Mouse (Mus musculus) spleen, adult 12 weeks (tissue): Measurements from ENCODE around the gene Nisch.

Experiments
- DNase-seq: peaks from one replicate; pipeline ENCODE4 v3.0.0; 2022; ENCODE audit warnings: low spot score

The Nisch gene

GRCm38 (mm10) chr14:31216846-31217245 is at the start of gene Nisch:
Gene Nisch (minus strand): TSS chr14:31216946.
- no peak for DNase-seq

- no peak for DNase-seq
Measured at GRCm38 (mm10) chr14:31260932-31261331, 44.2 kb upstream of the Nisch start.

DNA sequence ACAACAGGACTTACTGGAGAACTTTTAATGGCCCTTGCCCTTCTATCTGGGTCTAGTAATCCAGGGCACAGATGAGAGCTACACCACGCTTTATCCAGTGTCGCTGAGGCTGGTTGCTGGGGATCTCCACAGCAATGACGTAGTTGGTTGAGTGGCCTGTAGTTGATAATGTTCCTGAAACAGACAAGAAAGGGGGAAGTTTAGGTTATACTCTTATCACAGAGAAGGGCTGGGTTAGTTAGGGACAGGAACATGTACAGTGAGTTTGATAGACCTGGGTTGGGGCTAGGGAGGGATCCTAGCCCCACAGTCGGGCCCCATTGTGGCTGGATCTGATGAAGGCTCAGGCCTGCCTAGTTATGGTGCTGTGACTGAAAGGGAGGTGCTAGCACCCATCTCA is 43.6 kb upstream of the Nisch start:
- DNase-seq = no peak

- no peak for DNase-seq
Measured at GRCm38 (mm10) chr14:31258476-31259050, 41.8 kb upstream of the Nisch start.

DNA sequence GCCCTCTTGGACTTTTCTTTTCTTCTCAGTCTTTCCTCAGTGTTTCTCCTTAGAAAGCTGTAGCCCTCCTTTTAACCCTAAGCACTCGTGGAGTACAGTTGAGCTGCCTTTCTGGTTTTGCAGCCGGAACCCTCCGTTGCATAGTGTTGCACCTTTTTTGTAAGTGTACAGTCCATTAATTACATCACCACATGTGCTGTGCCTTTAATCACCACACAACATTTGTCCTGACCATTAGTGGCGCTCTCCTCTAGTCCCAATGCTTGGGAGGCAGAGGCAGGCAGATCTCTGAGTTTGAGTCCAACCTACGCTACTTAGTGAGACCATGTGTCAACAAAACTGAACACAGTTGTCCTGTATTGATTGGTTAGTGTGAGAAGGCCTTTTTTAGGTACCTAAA is 35.3 kb upstream of the Nisch start:
- no peak for DNase-seq

DNA sequence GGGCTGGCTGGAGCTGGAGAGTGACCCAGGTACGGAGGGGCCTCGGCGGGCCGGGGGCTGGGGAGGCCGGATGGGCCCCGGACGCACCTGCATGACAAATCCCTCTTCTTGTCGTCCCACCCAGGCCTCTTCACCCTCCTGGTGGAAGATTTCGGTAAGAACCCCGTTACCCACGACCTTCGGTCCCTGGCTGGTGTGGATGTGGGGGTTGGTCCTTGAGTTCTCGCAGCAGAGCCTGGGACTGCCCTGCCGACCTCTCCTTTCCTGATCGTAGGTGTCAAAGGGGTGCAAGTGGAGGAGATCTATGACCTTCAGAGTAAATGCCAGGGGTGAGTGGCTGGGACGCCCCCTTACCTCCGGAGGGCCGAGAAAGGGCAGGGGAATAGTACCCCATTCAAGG is 34.9 kb upstream of the Nisch start:
- DNase-seq = no peak

GRCm38 (mm10) chr14:31251084-31251604 is 34.4 kb upstream of the Nisch start, which contains the start of the genes Phf7 and Bap1:
Gene Phf7 (minus strand): TSS chr14:31251317.
Gene Bap1 (plus strand): TSS chr14:31251450.
- peak; percentile 98 for DNase-seq

DNA sequence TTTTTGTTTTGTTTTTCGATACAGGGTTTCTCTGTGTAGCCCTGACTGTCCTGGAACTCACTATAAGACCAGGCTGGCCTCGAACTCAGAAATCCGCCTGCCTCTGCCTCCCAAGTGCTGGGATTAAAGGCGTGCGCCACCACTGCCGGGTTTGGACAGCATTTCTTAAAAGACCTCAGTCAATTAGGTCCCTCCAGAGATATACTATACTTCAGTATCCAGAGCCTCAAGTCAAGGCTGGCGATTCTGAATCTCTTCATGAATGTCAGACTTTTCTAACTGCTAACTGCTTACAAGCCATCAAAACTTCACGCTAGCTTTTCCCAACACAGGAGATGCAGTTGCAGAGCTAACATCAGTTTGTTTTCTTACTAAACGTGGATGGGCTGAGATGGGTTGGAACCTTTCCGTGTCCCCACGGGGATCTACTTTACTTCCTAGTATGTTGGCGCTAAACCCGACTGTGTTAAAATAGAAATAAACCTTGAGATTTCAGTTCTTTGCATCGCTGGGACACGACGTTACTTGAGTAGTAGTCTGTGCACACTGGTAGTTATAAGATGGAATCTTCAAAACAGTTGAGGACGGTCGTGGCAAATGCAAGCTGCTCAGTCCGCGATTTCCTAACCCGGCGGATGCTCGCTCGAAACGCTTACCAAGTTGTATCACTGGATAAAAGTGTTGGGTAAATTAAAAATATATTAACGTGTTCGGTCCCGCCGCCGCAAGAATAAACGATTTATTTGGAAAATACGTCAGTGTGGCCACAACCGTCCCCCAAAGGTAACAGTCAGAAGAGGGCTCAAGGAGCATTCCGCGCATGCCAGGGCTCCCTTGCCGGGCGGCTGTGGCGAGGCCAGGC is 33.7 kb upstream of the Nisch start:
- DNase-seq = no peak

GRCm38 (mm10) chr14:31248396-31248795 is 31.6 kb upstream of the Nisch start:
- DNase-seq = no peak

DNA sequence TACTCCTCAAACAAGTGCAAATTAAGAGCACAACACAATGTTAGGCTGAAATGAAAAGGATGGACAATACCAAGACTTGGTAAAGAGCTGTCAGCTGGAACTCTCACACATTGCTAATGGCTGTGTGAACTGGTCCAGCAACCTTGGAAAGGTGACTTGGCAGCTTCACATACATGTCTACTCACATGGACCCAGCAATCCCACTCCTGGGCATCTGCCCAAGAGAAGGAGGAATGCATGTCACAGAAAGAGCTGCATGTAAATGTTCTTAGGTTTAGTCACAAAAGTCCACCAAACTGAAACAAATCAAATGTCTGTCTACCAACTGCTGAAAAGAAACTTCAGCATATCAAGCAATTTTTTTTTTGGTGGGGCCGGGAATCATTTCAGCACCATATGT is 29.2 kb upstream of the Nisch start:
- no peak for DNase-seq

DNA sequence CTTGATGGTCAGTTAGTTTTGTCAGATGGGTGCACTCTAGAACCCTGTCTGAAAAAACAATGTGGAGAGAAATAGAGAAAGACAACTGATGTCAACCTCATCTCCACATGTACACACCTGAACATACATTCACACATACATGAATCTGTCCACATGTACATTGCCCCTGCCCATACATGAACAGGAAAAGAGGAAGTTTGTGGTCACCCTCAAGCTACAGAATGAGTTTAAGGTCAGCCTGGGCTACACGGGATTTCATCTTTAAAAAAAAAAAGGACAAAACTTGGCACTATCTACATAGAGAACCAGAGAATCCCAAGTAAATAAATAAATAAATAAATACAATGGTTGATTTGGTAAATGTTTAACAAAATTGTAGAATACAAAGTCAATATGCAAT is 28.0 kb upstream of the Nisch start:
- DNase-seq = no peak

DNA sequence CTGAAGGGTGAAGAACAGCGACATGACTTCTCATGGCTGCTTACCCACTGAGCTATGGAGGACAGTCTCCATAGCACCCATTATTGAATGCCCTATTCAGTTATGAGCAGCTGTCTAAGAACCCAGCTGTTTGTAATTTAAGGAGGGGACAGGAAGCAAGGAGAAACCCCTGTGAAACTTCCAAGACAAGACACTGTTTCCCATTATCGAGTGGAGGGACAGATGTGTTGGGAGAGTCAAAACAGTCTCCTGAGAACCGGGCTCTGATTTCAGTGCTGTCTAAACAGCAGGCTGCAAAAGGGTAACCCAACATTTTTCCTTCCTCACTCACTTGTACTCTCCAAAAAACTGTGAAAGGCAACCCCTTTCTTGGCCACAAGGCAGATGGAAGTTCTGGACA is 23.8 kb upstream of the Nisch start:
- no peak for DNase-seq

DNA sequence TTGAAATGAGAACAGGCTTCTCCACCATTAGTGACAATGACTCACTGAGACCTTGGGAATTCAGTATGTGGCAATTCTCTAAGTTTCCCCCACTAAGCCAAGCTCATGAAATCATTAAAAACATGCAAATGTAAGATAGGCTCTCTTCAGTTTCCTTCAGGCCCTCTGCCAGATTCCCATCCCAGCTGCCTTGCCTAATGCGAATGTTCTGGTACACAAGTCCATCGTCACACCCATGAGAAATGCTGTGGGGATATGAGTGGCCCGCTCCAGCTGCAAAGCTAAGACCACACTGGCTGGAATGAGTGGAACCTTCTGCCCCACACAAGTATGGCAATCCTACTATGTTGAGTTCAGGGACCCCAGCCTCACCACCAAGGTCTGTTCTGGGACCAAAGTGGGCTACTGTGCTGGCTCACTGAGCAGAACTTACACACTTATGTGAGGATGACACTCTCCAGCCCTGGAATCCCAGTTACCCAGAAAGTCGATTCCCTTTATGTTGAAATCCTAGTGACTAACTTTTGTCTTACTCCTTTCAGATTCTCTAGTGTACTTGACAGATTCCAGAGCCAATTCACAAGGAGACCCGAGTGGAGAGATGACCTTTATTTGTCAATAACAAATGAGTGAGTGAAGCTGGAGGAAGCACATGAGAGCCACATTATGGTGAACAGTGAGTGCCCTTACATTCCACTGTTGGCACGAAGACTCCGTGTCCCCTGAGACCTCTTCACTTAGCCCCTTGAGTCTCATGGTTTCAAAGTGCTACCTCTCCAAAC is 20.5 kb upstream of the Nisch start:
- DNase-seq = no peak

GRCm38 (mm10) chr14:31233996-31234591 is 17.3 kb upstream of the Nisch start:
- peak; percentile 50 for DNase-seq

GRCm38 (mm10) chr14:31233070-31233995 is 16.6 kb upstream of the Nisch start:
- no peak for DNase-seq

DNA sequence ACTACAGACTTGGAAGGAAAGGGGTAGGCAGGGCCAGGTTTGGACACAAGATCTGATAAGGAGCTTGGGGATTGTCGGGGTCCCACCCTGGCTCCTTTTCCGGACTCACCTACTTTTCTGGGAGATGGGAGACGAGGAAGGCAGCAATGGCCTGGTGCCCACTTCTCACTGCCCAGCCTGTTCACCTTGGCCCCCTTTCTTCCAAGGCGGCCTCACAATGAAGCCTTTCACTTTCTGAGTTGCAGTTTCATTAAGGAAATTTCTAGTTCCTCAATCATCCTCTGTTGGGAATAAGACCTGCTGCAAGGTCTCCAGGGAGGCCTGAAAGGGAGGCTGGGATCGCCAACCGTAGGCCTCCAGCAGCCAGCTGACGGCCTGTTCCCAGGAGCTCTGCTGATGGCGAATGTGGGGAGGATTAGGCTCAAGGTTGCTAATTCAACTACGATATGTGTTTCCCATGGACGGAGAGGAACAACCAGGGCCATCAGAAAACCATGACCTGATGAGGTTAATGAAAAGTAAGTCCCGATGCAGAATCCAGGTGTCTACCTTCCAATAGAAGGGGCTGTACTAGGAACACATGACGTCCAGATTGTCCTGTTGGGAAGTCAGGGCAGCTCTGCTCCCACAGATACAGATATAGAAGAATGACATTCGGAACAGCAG is 15.8 kb upstream of the Nisch start:
- no peak for DNase-seq

- DNase-seq = no peak
Measured at GRCm38 (mm10) chr14:31230442-31230841, 13.7 kb upstream of the Nisch start.

GRCm38 (mm10) chr14:31228234-31228633 is 11.5 kb upstream of the Nisch start:
- no peak for DNase-seq

DNA sequence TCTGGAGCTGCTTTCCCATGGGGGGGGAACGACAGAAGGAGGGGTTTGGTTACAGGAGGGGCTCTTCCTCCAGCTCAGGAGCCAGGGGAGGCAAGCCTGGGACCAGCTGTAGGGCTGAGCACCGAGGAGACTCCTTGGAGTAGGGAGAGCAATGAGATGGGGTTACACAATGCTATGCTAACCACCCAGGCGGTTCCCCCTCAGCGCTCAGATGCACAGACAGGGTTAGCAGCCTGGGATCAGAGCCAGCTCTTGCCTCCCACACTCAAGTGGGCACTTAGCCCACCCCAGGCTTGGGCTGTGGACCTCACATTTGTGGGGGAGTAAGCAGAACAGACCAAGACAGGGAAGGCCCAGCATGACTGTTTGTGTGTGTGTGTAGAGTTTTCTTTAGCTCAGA is 10.2 kb upstream of the Nisch start:
- DNase-seq = no peak

- DNase-seq = no peak
Measured at GRCm38 (mm10) chr14:31217666-31218065, 920 bp upstream of the Nisch start, which contains the start of gene Sema3g. Gene Sema3g (plus strand): TSS chr14:31217860.
